ENCODE assay signal across 12 mouse cellular contexts in the genomic region with DNA sequence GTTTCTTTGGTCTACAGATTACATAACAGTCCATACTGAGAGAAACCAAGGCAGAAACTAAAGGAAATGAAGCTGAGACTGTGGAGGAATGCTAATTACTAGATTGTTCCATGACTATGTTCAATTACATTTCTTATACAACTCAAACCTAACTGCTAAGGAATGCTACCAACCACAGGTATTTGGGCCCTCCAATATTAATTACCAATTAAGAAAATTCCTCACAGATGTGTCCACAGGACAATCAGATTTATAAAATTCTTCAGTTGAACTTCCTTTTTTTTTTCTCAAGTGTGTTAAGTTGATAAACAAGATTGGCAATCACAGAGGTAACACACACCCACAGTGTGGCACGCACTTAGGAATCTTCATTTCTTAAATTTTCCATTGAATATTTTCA.
"Had no signal": no experiment of that assay in that cellular context is flagged by ENCODE, and none has a peak within 500 bp of the region (broad histone marks: within the 10 kb centered on the region; RNA-seq: fewer than 3 reads in every experiment).

No protein-coding gene starts in this region.

- DNase-seq: retina, postnatal 1 day; right cerebral cortex, adult 18-20 months; right cerebral cortex, postnatal 14 days; right cerebral cortex, postnatal 25 days; right cerebral cortex, postnatal 4 days; spleen, adult 18-20 months; thymus, adult 18-20 months; thymus, adult 2 months; thymus, postnatal 14 days; thymus, postnatal 25 days; thymus, postnatal 36 days; thymus, postnatal 4 days had no signal
